Mouse (Mus musculus) ES-E14 (cell line): ENCODE measurements around the gene Nr2f1.

Experiments used
- MAFK ChIP-seq: IDR thresholded peaks from 2 replicates; pipeline ENCODE4 v1.6.1; 2014; ENCODE audit warnings: mild to moderate bottlenecking, low read depth, low read length, inconsistent platforms; ENCODE audit not compliant: insufficient read depth
- ZNF384 ChIP-seq: IDR thresholded peaks from 2 replicates; pipeline ENCODE4 v1.6.1; 2012; ENCODE audit warnings: low read depth, low read length, inconsistent platforms

DNA sequence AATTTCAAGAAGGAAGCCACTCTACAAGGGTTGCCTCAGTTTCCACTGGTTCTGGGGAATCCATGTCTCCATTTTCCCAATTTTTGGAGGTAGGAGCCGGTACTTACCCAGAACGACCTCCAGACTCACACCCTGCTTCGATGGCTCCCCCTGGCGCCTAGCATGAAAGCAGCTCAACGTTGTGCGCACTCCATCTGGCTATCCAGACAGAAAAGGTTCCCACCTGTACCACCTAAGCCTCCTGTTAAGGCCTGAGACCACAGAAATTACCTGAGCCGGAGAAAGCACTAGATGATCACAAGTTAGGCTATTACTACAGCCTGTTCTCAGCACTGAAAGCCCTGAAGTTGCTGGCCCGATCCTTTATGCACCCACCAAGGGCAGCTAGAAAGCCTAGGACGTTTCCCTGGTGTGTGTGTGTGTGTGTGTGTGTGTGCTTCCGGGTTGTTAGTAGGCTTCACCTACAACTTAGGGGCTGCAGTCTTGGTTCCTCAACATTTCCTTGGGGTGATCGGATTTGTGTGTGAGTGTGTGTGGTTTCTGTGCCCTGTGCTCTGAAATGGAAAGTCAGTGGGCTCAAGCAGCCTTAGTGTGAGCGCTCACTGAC is 13.1 kb downstream of the Nr2f1 start:
- TF ChIP-seq MAFK = no peak
- TF ChIP-seq ZNF384 = no peak
